Mouse (Mus musculus) heart, adult 2 months (tissue): ENCODE measurements at regions not wholly inside any gene's neighbourhood (a gene's known extent, or its start where the extent isn't known, plus 50 kb on each side); places are given as distances from the start of the nearest gene placed in this dataset.

ENCODE experiments used
- CTCF ChIP-seq: fragments of 200-600 bp; IDR thresholded peaks from 2 replicates; pipeline ENCODE4 v1.8.1; 2022; ENCODE audit warnings: antibody characterized with exemption, mild to moderate bottlenecking, moderate library complexity
- EP300 ChIP-seq: fragments of 200-500 bp; IDR thresholded peaks from 2 replicates; pipeline ENCODE4 v1.6.1; 2011; ENCODE audit warnings: low read depth, low read length, control low read depth; ENCODE audit not compliant: insufficient read depth
- POLR2A ChIP-seq: fragments of 200-500 bp; IDR thresholded peaks from 2 replicates; pipeline ENCODE4 v1.6.1; 2011; ENCODE audit warnings: mild to moderate bottlenecking, low read depth, low read length, control low read depth; ENCODE audit not compliant: insufficient read depth

GRCm38 (mm10) chr7:36348195-36348594, 349.7 kb upstream of the Tshz3 start:
- TF ChIP-seq CTCF = no peak
- no peak for TF ChIP-seq EP300
- no peak for TF ChIP-seq POLR2A
